Mouse (Mus musculus) liver, embryonic 16.5 days (tissue): ENCODE data around the gene Btbd35f4. TPM values are rescaled to one million over a fixed set of nuclear protein-coding genes. Genes with fewer than 3 reads are reported as not detected.
"Not testable (repeated sequence)": the region's sequence is repeated elsewhere in the genome, so short reads cannot be mapped to it uniquely, and the experiment has no call there.

Experiments used
- ATAC-seq: fragments of 200-750 bp; cut with Nextera tagmentation; 2 replicates; pipeline ENCODE4 v1.8.0; 2017; ENCODE audit warnings: low read depth, mild to moderate bottlenecking, moderate number of reproducible peaks, moderate library complexity
- H3K27ac ChIP-seq: fragments of 300-500 bp; sonication (generic); 2 replicates; pipeline ENCODE4 v1.5.1; 2014; ENCODE audit warnings: mild to moderate bottlenecking, low read length
- H3K27me3 ChIP-seq: fragments of 300-500 bp; sonication (generic); 2 replicates; pipeline ENCODE4 v1.6.1; 2014; ENCODE audit warnings: low read depth, low read length, mixed read lengths; ENCODE audit not compliant: control insufficient read depth, insufficient read depth
- H3K36me3 ChIP-seq: fragments of 300-500 bp; sonication (generic); 2 replicates; pipeline ENCODE4 v1.6.1; 2014; ENCODE audit warnings: mild to moderate bottlenecking; ENCODE audit not compliant: control insufficient read depth, insufficient read depth
- H3K4me1 ChIP-seq: fragments of 300-500 bp; sonication (generic); 2 replicates; pipeline ENCODE4 v1.6.1; 2014; ENCODE audit warnings: low read depth, low read length, mixed read lengths; ENCODE audit not compliant: control insufficient read depth
- H3K4me2 ChIP-seq: fragments of 300-500 bp; sonication (generic); 2 replicates; pipeline ENCODE4 v1.6.1; 2014; ENCODE audit warnings: low read depth, low read length, mixed read lengths
- H3K4me3 ChIP-seq: fragments of 300-500 bp; sonication (generic); 2 replicates; pipeline ENCODE4 v1.5.1; 2014; ENCODE audit warnings: low read depth, mild to moderate bottlenecking, low read length
- H3K9ac ChIP-seq: fragments of 300-500 bp; sonication (generic); 2 replicates; pipeline ENCODE4 v1.6.1; 2014; ENCODE audit warnings: low read depth, low read length
- H3K9me3 ChIP-seq: fragments of 300-500 bp; sonication (generic); replicated peaks from 2 replicates; pipeline ENCODE4 v1.6.1; 2016; ENCODE audit warnings: low read length; ENCODE audit not compliant: control insufficient read depth
- WGBS: fragments of 180-500 bp; shearing (Covaris S2); extraction: QIAGEN DNeasy Blood & Tissue Kit; methylation state at CpG from one replicate; pipeline ENCODE4 v1.1.7; 2014; ENCODE audit not compliant: insufficient replicate concordance; 5-methylcytosine and 5-hydroxymethylcytosine counted together
- polyA plus RNA-seq: library from polyadenylated mRNA; unstranded; fragments of >200 nt; fragmentation: Nextera tagmentation; extraction: Ambion mirVana; gene quantifications from 2 replicates; pipeline ENCODE4 v1.2.1, GENCODE M21; 2015

Btbd35f4 gene
- polyA plus RNA-seq: not detected in 2 replicates

DNA sequence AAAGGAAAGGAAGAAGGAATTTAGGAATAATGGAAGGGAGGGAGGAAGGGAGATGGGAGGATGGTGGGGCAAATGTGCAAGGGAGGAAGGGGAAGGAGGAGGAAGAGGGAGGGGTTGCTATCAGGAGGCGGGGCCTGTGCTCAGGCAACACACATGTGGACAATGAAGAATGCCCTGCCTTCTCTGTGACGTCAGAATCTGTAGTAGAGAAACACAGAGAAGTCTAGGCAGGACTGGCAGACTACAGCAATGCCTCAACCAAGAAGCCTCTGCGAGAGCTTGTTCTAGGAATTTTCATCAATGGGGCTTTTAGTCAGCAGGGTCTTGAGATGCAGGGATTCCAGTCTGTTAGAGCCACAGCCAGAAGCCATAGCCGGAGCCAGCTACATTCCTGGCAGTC lies at the start of gene Btbd35f4:
Btbd35f4 (plus strand) TSS at position 301 of the 400 bp plus-strand sequence.
- no CpG with 5 or more reads among the region's 4 CpGs for WGBS
- not testable (repeated sequence) for H3K36me3 ChIP-seq, H3K4me1 ChIP-seq, H3K9me3 ChIP-seq, H3K4me3 ChIP-seq, ATAC-seq, H3K27me3 ChIP-seq, H3K4me2 ChIP-seq, H3K27ac ChIP-seq, H3K9ac ChIP-seq

DNA sequence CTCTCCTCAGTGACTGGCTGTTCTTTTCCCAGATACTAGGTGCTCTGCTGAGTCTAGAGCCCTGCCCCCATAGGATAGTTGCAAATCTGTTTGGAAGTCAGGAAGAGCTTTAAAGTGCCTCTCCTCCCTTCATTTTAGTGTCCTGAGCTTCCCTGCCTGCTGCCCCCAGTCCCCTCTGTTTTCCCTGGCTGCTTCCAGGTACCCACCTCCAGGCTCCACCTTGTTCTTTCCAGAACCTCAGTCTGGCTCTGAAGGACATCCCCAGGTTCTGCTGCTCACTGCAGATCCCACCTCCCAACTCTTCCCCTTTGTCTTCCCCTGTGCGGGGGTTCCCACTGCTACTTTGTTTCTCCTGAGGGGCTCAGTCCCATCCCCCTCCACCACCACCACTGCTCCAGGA lies 39.7 kb downstream of the Btbd35f4 start:
- H3K4me2 ChIP-seq, H3K36me3 ChIP-seq, H3K27ac ChIP-seq, H3K27me3 ChIP-seq, H3K4me1 ChIP-seq, ATAC-seq, H3K4me3 ChIP-seq, H3K9me3 ChIP-seq, H3K9ac ChIP-seq: not testable (repeated sequence)
- no CpG with 5 or more reads among the region's 1 CpGs for WGBS

Other genes starting within 250 kb of the Btbd35f4 start
- gene Btbd35f27, start 151.6 kb downstream of the Btbd35f4 start, polyA plus RNA-seq: not detected in 2 replicates